Mouse (Mus musculus) gastrocnemius, adult 2 months (tissue): Measurements from ENCODE around the gene Mocs2. TPM values are rescaled to one million over a fixed set of nuclear protein-coding genes. Genes with fewer than 3 reads are reported as not detected.
A peak's percentile ranks its signal among the peaks of the same experiment; 100 is the strongest.

Experiments used
- DNase-seq: peaks from one replicate; pipeline ENCODE4 v3.0.0; 2022
- H3K27ac ChIP-seq: fragments of 200-600 bp; 2 replicates; pipeline ENCODE4 v1.8.1; 2022; ENCODE audit warnings: mild to moderate bottlenecking
- H3K4me3 ChIP-seq: fragments of 200-600 bp; 2 replicates; pipeline ENCODE4 v1.8.1; 2022; ENCODE audit warnings: mild to moderate bottlenecking, moderate library complexity
- CTCF ChIP-seq: fragments of 200-600 bp; IDR thresholded peaks from 2 replicates; pipeline ENCODE4 v1.8.1; 2022; ENCODE audit warnings: antibody characterized with exemption, mild to moderate bottlenecking, moderate library complexity
- intact Hi-C: fragments of 180-260 bp; cut with DNase I; formaldehyde crosslinking; loops from one replicate; pipeline ENCODE4 v1.15.1; 2025
- total RNA-seq, 2 experiments: library from RNA; stranded (reverse); gene quantifications; 2 replicates each; pipeline ENCODE4 v1.2.3; 2021

Mocs2 gene
- total RNA-seq, 2 experiments from 2014 or later, result 45.7 to 51.6 TPM

GRCm38 (mm10) chr13:114834580-114834979, 16.5 kb downstream of the Mocs2 start:
- H3K27ac ChIP-seq, result peak overlapping the region; percentile 70
- TF ChIP-seq CTCF, result no peak; the same call in 1 of the 2 replicates
- no peak overlapping the region for H3K4me3 ChIP-seq
- no peak for DNase-seq
- intact Hi-C loops, result loop anchor here (10.0 kb wide), 1 partner anchor 100 kb away; the partner anchor contains the start of gene Itga2

- H3K27ac ChIP-seq, result no peak overlapping the region
- no peak for TF ChIP-seq CTCF
- intact Hi-C loops, result loop anchor here (5.0 to 10.0 kb wide), 2 partner anchors 60 to 98 kb away; partner anchors contain the start of gene Itga2
- no peak for DNase-seq
- H3K4me3 ChIP-seq, result no peak overlapping the region
These were observed 19.0 kb downstream of the Mocs2 start for GRCm38 (mm10) chr13:114837061-114837460.

- Histone ChIP-seq H3K27ac (peak overlapping the region; percentile 69), H3K4me3 (no peak overlapping the region)
- no peak for TF ChIP-seq CTCF
- intact Hi-C loops, result loop anchor here (5.0 to 10.0 kb wide), 2 partner anchors 59 to 96 kb away; partner anchors contain the start of gene Itga2
- DNase-seq, result peak; percentile 66
These were observed 20.5 kb downstream of the Mocs2 start for GRCm38 (mm10) chr13:114838535-114838990.

GRCm38 (mm10) chr13:114839098-114839497, 21.1 kb downstream of the Mocs2 start:
- TF ChIP-seq CTCF, result no peak
- intact Hi-C loops, result loop anchor here (5.0 to 10.0 kb wide), 2 partner anchors 58 to 96 kb away; partner anchors contain the start of gene Itga2
- Histone ChIP-seq H3K27ac (peak overlapping the region; percentile 69), H3K4me3 (no peak overlapping the region)
- no peak for DNase-seq

- intact Hi-C loops, result no loop called here
- no peak for TF ChIP-seq CTCF
- DNase-seq, result no peak
These were observed 22.5 kb downstream of the Mocs2 start for GRCm38 (mm10) chr13:114840545-114840944.

GRCm38 (mm10) chr13:114843318-114843717, 25.3 kb downstream of the Mocs2 start:
- DNase-seq, result no peak
- intact Hi-C loops, result no loop called here
- H3K4me3 ChIP-seq, result no peak overlapping the region

More at GRCm38 (mm10) chr13:114840545-114840944, 22.5 kb downstream of the Mocs2 start:
- no peak overlapping the region for H3K4me3 ChIP-seq
- peak overlapping the region; percentile 63 for H3K27ac ChIP-seq

GRCm38 (mm10) chr13:114845804-114846203, 27.8 kb downstream of the Mocs2 start:
- DNase-seq, result no peak
- no peak overlapping the region for H3K4me3 ChIP-seq
- peak overlapping the region; percentile 20; the same call in 1 of the 2 replicates for H3K27ac ChIP-seq
- TF ChIP-seq CTCF, result no peak
- intact Hi-C loops, result no loop called here

More at GRCm38 (mm10) chr13:114843318-114843717, 25.3 kb downstream of the Mocs2 start:
- TF ChIP-seq CTCF, result no peak
- no peak overlapping the region for H3K27ac ChIP-seq

- intact Hi-C loops, result no loop called here
- DNase-seq, result no peak
- no peak for TF ChIP-seq CTCF
- Histone ChIP-seq H3K4me3 (no peak overlapping the region), H3K27ac (no peak overlapping the region)
These were observed 30.9 kb downstream of the Mocs2 start for GRCm38 (mm10) chr13:114848945-114849344.

GRCm38 (mm10) chr13:114852264-114853111, 34.5 kb downstream of the Mocs2 start:
- no peak for TF ChIP-seq CTCF
- no peak for DNase-seq
- Histone ChIP-seq H3K4me3 (no peak overlapping the region), H3K27ac (no peak overlapping the region)
- intact Hi-C loops, result no loop called here

GRCm38 (mm10) chr13:114853152-114853551, 35.1 kb downstream of the Mocs2 start:
- intact Hi-C loops, result no loop called here
- no peak overlapping the region for H3K4me3 ChIP-seq
- no peak overlapping the region for H3K27ac ChIP-seq
- no peak for TF ChIP-seq CTCF
- DNase-seq, result no peak

GRCm38 (mm10) chr13:114854023-114854422, 36.0 kb downstream of the Mocs2 start:
- Histone ChIP-seq H3K27ac (no peak overlapping the region), H3K4me3 (no peak overlapping the region)
- no peak for DNase-seq
- intact Hi-C loops, result no loop called here
- no peak for TF ChIP-seq CTCF

- Histone ChIP-seq H3K4me3 (no peak overlapping the region), H3K27ac (no peak overlapping the region)
- intact Hi-C loops, result no loop called here
- no peak for TF ChIP-seq CTCF
- no peak for DNase-seq
These were observed 36.4 kb downstream of the Mocs2 start for GRCm38 (mm10) chr13:114854428-114854827.
